Mouse (Mus musculus) stomach, postnatal 0 days (tissue): ENCODE data around the gene Hjurp. TPM values are rescaled to one million over a fixed set of nuclear protein-coding genes. Genes with fewer than 3 reads are reported as not detected.

Experiments
- ATAC-seq: fragments of 200-750 bp; cut with Nextera tagmentation; 2 replicates; pipeline ENCODE4 v1.8.0; 2017; ENCODE audit not compliant: low FRiP score, low TSS enrichment
- DNase-seq: peaks from one replicate; pipeline ENCODE4 v3.0.0-alpha.2; 2016; ENCODE audit warnings: low spot score
- H3K27ac ChIP-seq: fragments of 300-500 bp; sonication (generic); replicated peaks from 2 replicates; pipeline ENCODE4 v1.5.1; 2014; ENCODE audit warnings: mild to moderate bottlenecking, control low read depth
- H3K27me3 ChIP-seq: fragments of 300-500 bp; sonication (generic); 2 replicates; pipeline ENCODE4 v1.6.1; 2014; ENCODE audit warnings: low read length; ENCODE audit not compliant: control insufficient read depth, insufficient read depth
- H3K36me3 ChIP-seq: fragments of 300-500 bp; sonication (generic); 2 replicates; pipeline ENCODE4 v1.6.1; 2014; ENCODE audit warnings: low read length, mixed read lengths; ENCODE audit not compliant: control insufficient read depth, insufficient read depth
- H3K4me1 ChIP-seq: fragments of 300-500 bp; sonication (generic); replicated peaks from 2 replicates; pipeline ENCODE4 v1.6.1; 2014; ENCODE audit warnings: antibody characterized with exemption; ENCODE audit not compliant: control insufficient read depth, insufficient read depth
- H3K4me2 ChIP-seq: fragments of 300-500 bp; sonication (generic); replicated peaks from 2 replicates; pipeline ENCODE4 v1.6.1; 2014; ENCODE audit warnings: low read depth, mild to moderate bottlenecking, control low read depth, moderate library complexity
- H3K4me3 ChIP-seq: fragments of 300-500 bp; sonication (generic); 2 replicates; pipeline ENCODE4 v1.5.1; 2014; ENCODE audit warnings: low read depth, low read length, control low read depth
- H3K9ac ChIP-seq: fragments of 300-500 bp; sonication (generic); 2 replicates; pipeline ENCODE4 v1.6.1; 2014; ENCODE audit warnings: mild to moderate bottlenecking, low read length, control low read depth, mixed read lengths
- H3K9me3 ChIP-seq: fragments of 300-500 bp; sonication (generic); 2 replicates; pipeline ENCODE4 v1.6.1; 2016; ENCODE audit warnings: low read length; ENCODE audit not compliant: control insufficient read depth
- CTCF ChIP-seq: IDR thresholded peaks from 2 replicates; pipeline ENCODE4 v1.5.1; 2016; ENCODE audit warnings: antibody characterized with exemption, low read depth, mild to moderate bottlenecking, moderate library complexity
- EP300 ChIP-seq: optimal IDR thresholded peaks from 2 replicates; pipeline ENCODE3; 2016; ENCODE audit warnings: antibody characterized with exemption
- WGBS: fragments of 180-500 bp; shearing (Covaris S2); extraction: QIAGEN DNeasy Blood & Tissue Kit; methylation state at CpG from one replicate; pipeline ENCODE4 v1.1.7; 2014; 5-methylcytosine and 5-hydroxymethylcytosine counted together
- polyA plus RNA-seq: library from polyadenylated mRNA; unstranded; fragments of >200 nt; fragmentation: Nextera tagmentation; extraction: Ambion mirVana; gene quantifications from 2 replicates; pipeline ENCODE4 v1.2.1, GENCODE M21; 2015

Hjurp gene
- polyA plus RNA-seq, 1 experiment from 2014 or later: 34.1 TPM

DNA sequence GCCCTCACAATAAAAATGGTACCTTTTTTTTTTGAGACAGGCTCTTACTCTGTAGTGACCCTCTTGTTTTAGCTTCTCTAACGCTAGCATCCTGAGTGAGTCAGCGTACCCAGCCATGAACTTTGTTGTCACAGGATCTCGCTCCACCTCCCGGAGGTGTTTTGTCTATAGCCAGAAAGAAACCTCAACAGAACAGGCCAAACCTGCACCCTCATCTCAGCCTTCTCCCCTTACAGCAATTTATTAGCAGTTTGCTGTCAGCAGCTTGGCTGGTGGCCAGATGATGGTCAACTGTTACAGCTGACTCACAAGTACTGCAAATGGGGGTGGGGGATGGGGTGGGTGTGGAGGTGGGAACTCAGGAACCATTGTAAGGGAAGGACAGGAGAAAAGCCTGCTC lies 15.2 kb downstream of the Hjurp start:
- Histone ChIP-seq H3K4me2 (no peak overlapping the region), H3K27ac (peak overlapping the region; percentile 31; the same call in 1 of the 2 replicates), H3K36me3 (peaks cover 77% of the 10 kb centered on the region), H3K9ac (no peak overlapping the region), H3K4me3 (no peak overlapping the region), H3K4me1 (peaks cover 19% of the 10 kb centered on the region), H3K27me3 (no peaks in the 10 kb centered on the region), H3K9me3 (no peaks in the 10 kb centered on the region)
- peak; percentile 53 for ATAC-seq
- DNase-seq: peak; percentile 86
- TF ChIP-seq EP300: no peak
- TF ChIP-seq CTCF: 0 out of 2 replicates have a peak, but pooled peaks have one; percentile 13
- 43% methylated on average over 4 of the region's 4 CpGs for WGBS

DNA sequence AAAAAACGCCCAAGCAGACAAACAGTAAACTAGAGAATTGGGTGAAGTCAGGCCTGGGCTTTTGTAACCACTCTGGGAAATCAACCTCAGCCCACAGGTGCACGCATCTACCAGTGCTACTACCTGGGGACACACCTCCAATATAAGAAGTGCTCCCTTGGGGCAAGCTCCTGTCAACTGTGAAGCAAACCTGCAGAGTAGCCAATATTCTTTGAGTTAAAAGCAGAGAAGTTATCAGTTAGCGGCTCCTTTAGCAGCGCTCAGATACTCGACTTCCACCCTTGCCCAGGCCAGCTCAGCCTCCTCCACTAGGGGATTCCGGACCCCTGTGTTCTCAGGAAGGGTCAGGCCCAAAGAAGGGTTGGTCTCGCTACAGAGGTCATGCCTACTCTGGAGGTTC lies 15.7 kb downstream of the Hjurp start:
- ATAC-seq: no peak
- no peak for TF ChIP-seq EP300
- TF ChIP-seq CTCF: no peak
- H3K4me3 ChIP-seq: no peak overlapping the region

DNA sequence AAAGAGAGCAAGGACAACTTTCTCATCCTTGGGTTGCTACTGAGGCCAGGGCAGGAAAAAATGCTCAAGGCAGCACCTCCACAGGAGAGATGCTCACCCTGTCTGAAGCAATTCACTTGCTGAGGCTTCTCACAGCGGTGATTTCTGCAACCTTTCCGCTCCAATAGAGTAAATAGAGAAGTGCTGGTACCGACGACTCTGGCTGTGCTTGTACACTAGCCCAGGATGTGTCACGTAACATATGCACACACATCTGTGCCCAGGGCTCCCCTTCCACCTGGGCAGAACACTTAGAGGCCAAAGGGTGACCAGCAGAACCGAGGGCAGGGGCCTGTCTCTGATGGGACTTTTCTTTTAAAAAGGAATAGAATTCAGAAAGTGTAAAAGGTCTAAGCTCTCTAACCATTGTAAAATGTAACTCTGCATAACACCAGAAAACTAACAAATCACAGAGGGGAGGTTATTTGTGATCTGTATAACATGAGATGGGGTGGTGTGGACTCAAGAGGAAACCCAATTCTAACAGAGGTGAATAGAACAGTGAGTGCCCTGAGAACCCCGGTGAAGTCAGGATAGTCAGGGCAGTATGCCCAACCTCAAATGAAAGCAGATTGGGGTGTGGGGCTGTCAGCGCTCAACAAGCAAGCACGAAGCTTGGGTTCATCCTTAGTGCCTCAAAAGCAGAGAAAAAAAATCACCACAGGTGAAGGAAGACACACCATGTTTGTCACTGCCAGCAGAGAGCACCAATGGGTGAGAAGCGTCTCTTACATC lies 16.6 kb downstream of the Hjurp start:
- Histone ChIP-seq H3K27ac (no peak overlapping the region), H3K9ac (no peak overlapping the region; the same call in 1 of the 2 replicates), H3K27me3 (no peaks in the 10 kb centered on the region), H3K4me1 (peaks cover 21% of the 10 kb centered on the region), H3K36me3 (peaks cover 62% of the 10 kb centered on the region), H3K4me3 (no peak overlapping the region), H3K4me2 (no peak overlapping the region), H3K9me3 (peaks cover 9% of the 10 kb centered on the region)
- no peak for ATAC-seq
- no peak for TF ChIP-seq CTCF
- no peak for TF ChIP-seq EP300
- WGBS: 78% methylated on average over 10 of the region's 10 CpGs
- no peak for DNase-seq

More for the DNA sequence above, 15.7 kb downstream of the Hjurp start:
- no peak overlapping the region for H3K4me2 ChIP-seq
- no peak overlapping the region for H3K9ac ChIP-seq
- peak overlapping the region; percentile 31 for H3K27ac ChIP-seq
- H3K36me3 ChIP-seq: peaks cover 71% of the 10 kb centered on the region
- 79% methylated on average over 7 of the region's 7 CpGs for WGBS
- DNase-seq: no peak
- H3K27me3 ChIP-seq: no peaks in the 10 kb centered on the region
- peaks cover 4% of the 10 kb centered on the region; the same call in 1 of the 2 replicates for H3K9me3 ChIP-seq
- H3K4me1 ChIP-seq: peaks cover 19% of the 10 kb centered on the region

DNA sequence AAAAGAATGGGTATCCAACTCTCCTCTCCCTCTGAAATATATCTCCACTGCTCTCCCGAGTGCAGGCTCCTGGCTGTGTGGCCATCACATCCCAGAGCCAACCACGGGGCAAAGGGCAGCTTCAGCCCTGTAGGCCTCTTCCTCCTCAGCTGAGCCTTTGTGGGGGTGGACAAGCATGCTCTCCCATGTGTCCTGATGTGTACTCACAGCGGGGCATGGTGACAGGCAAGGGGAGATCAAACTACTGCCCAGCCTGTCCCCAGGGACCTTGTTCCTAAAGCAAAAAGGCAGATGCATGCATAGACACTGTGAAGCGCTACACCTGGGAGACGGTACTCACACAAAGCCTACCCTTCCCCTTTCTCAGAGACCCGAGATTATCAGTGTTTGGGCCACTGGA lies 17.3 kb downstream of the Hjurp start:
- Histone ChIP-seq H3K4me2 (0 out of 2 replicates have a peak overlapping the region, but pooled peaks have one; percentile 0), H3K4me1 (peaks cover 21% of the 10 kb centered on the region), H3K4me3 (no peak overlapping the region), H3K27ac (peak overlapping the region; percentile 13; the same call in 1 of the 2 replicates), H3K27me3 (no peaks in the 10 kb centered on the region), H3K9me3 (peaks cover 10% of the 10 kb centered on the region), H3K9ac (peak overlapping the region; percentile 5), H3K36me3 (peaks cover 56% of the 10 kb centered on the region)
- WGBS: 72% methylated on average over 6 of the region's 6 CpGs
- TF ChIP-seq EP300 (no peak), CTCF (no peak)
- ATAC-seq: 0 out of 2 replicates have a peak, but pooled peaks have one; percentile 2
- DNase-seq: no peak

DNA sequence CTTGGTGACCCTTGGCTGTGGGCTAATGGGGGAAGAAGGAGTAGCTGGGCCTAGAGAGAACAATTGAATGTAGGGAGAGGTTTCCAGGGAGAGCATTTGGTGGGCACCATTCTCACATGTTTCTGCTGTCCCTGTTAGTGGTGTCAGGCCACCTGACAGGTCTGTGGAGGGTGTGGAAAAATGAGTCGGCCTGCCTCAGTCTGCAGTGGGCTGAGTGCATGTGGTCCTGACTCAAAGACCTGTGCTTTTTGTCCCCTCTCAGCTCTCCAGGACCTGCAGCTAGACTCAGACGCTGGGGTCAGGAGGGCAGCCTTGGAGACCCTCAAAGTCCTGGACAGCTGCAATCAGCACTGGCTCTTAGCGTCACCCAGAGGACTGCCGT lies 17.8 kb downstream of the Hjurp start:
- peak overlapping the region; percentile 13; the same call in 1 of the 2 replicates for H3K27ac ChIP-seq
- TF ChIP-seq EP300 (no peak), CTCF (no peak)
- H3K36me3 ChIP-seq: peaks cover 51% of the 10 kb centered on the region
- no peaks in the 10 kb centered on the region for H3K27me3 ChIP-seq
- DNase-seq (no peak), ATAC-seq (no peak)
- no peak overlapping the region for H3K4me2 ChIP-seq
- H3K4me1 ChIP-seq: peaks cover 21% of the 10 kb centered on the region
- 72% methylated on average over 4 of the region's 4 CpGs for whole genome bisulfite sequencing
- no peak overlapping the region for H3K4me3 ChIP-seq
- peaks cover 15% of the 10 kb centered on the region for H3K9me3 ChIP-seq
- peak overlapping the region; percentile 5 for H3K9ac ChIP-seq
